Mouse (Mus musculus) myocyte (in vitro differentiated cells): ENCODE measurements around the gene Pck1.

Experiments used
- E2F4 ChIP-seq: IDR thresholded peaks from one replicate; pipeline ENCODE4 v1.6.1; 2011; ENCODE audit warnings: mild to moderate bottlenecking, control low read depth, moderate library complexity; ENCODE audit not compliant: insufficient read depth
- MAX ChIP-seq: IDR thresholded peaks from one replicate; pipeline ENCODE4 v1.6.1; 2011; ENCODE audit warnings: low read depth, mild to moderate bottlenecking, control low read depth
- MYOG ChIP-seq, 3 experiments: IDR thresholded peaks; one replicate each; pipeline ENCODE4 v1.6.1; 2011; ENCODE audit warnings: control low read depth in 2 of 3, low read depth in 2 of 3, mild to moderate bottlenecking in 2 of 3; ENCODE audit not compliant: insufficient read length in 2 of 3, control insufficient read depth in 1 of 3, insufficient read depth in 1 of 3
- POLR2A ChIP-seq: IDR thresholded peaks from one replicate; pipeline ENCODE4 v1.6.1; 2011; ENCODE audit warnings: low read depth, mild to moderate bottlenecking, control low read depth, moderate library complexity; ENCODE audit not compliant: insufficient read length
- POLR2AphosphoS2 ChIP-seq: IDR thresholded peaks from one replicate; pipeline ENCODE4 v1.6.1; 2011; ENCODE audit warnings: low read depth, control low read depth; ENCODE audit not compliant: insufficient read length
- USF1 ChIP-seq: IDR thresholded peaks from one replicate; pipeline ENCODE4 v1.6.1; 2011; ENCODE audit warnings: low read depth, mild to moderate bottlenecking, control low read depth, moderate library complexity

- TF ChIP-seq E2F4 (no peak), POLR2AphosphoS2 (no peak), POLR2A (no peak), MYOG (IDR thresholded peaks at IDR 0.05; ENCODE audit: control insufficient read depth in 1 of 3, insufficient read depth in 1 of 3, insufficient read length in 2 of 3, low read depth in 2 of 3) (no peak), USF1 (no peak), MAX (no peak)
Observed at GRCm38 (mm10) chr2:173132262-173132661, 20.6 kb upstream of the Pck1 start.
